Mouse (Mus musculus) midbrain, embryonic 11.5 days (tissue): Measurements from ENCODE around the gene Xpo5. TPM values are rescaled to one million over a fixed set of nuclear protein-coding genes. Genes with fewer than 3 reads are reported as not detected.

ENCODE experiments used
- ATAC-seq: fragments of 200-750 bp; cut with Nextera tagmentation; 2 replicates; pipeline ENCODE4 v1.8.0; 2017; ENCODE audit warnings: moderate TSS enrichment, moderate library complexity; ENCODE audit not compliant: low FRiP score
- DNase-seq: peaks from one replicate; pipeline ENCODE4 v3.0.0; 2015; ENCODE audit warnings: low spot score; ENCODE audit errors: missing footprints
- H3K27ac ChIP-seq: fragments of 300-500 bp; sonication (generic); 2 replicates; pipeline ENCODE4 v1.5.1; 2014; ENCODE audit warnings: low read depth, low read length
- H3K27me3 ChIP-seq: fragments of 300-500 bp; sonication (generic); 2 replicates; pipeline ENCODE4 v1.6.1; 2014; ENCODE audit warnings: mild to moderate bottlenecking, low read length, moderate library complexity, mixed read lengths; ENCODE audit not compliant: control insufficient read depth, insufficient read depth
- H3K36me3 ChIP-seq: fragments of 300-500 bp; sonication (generic); 2 replicates; pipeline ENCODE4 v1.6.1; 2014; ENCODE audit warnings: mild to moderate bottlenecking, low read length, moderate library complexity, mixed read lengths; ENCODE audit not compliant: control insufficient read depth, insufficient read depth
- H3K4me1 ChIP-seq: fragments of 300-500 bp; sonication (generic); 2 replicates; pipeline ENCODE4 v1.6.1; 2014; ENCODE audit warnings: low read length; ENCODE audit not compliant: control insufficient read depth, insufficient read depth
- H3K4me2 ChIP-seq: fragments of 300-500 bp; sonication (generic); 2 replicates; pipeline ENCODE4 v1.6.1; 2014; ENCODE audit warnings: mild to moderate bottlenecking, moderate library complexity
- H3K4me3 ChIP-seq: fragments of 300-500 bp; sonication (generic); 2 replicates; pipeline ENCODE4 v1.5.1; 2014; ENCODE audit warnings: low read depth, low read length
- H3K9ac ChIP-seq: fragments of 300-500 bp; sonication (generic); 2 replicates; pipeline ENCODE4 v1.6.1; 2014; ENCODE audit warnings: low read length
- H3K9me3 ChIP-seq: fragments of 300-500 bp; sonication (generic); 2 replicates; pipeline ENCODE4 v1.6.1; 2016; ENCODE audit warnings: low read length; ENCODE audit not compliant: control insufficient read depth
- WGBS: fragments of 180-500 bp; shearing (Covaris S2); extraction: QIAGEN DNeasy Blood & Tissue Kit; methylation state at CpG from one replicate; pipeline ENCODE4 v1.1.7; 2014; 5-methylcytosine and 5-hydroxymethylcytosine counted together
- polyA plus RNA-seq: library from polyadenylated mRNA; unstranded; fragments of >200 nt; fragmentation: Nextera tagmentation; extraction: Ambion mirVana; gene quantifications from 2 replicates; pipeline ENCODE4 v1.2.1, GENCODE M21; 2014

The Xpo5 gene
- polyA plus RNA-seq, 1 experiment from 2014 or later, result 73.3 TPM

GRCm38 (mm10) chr17:46161179-46161578, 41.4 kb upstream of the Xpo5 start:
- H3K4me2 ChIP-seq, result peak overlapping the region; percentile 49
- WGBS, result 0% methylated on average over 19 of the region's 19 CpGs
- peaks cover 15% of the 10 kb centered on the region for H3K4me1 ChIP-seq
- DNase-seq, result peak; percentile 91
- H3K4me3 ChIP-seq, result peak overlapping the region; percentile 64
- H3K9ac ChIP-seq, result peak overlapping the region; percentile 76
- peaks cover 7% of the 10 kb centered on the region; the same call in 1 of the 2 replicates for H3K36me3 ChIP-seq
- ATAC-seq, result peak; percentile 56
- H3K27ac ChIP-seq, result no peak overlapping the region; the same call in 1 of the 2 replicates
- H3K9me3 ChIP-seq, result no peaks in the 10 kb centered on the region
- H3K27me3 ChIP-seq, result no peaks in the 10 kb centered on the region

- Histone ChIP-seq H3K4me1 (peaks cover 15% of the 10 kb centered on the region), H3K36me3 (peaks cover 11% of the 10 kb centered on the region; the same call in 1 of the 2 replicates), H3K4me2 (peak overlapping the region; percentile 49), H3K27me3 (no peaks in the 10 kb centered on the region), H3K27ac (no peak overlapping the region), H3K4me3 (peak overlapping the region; percentile 64), H3K9ac (peak overlapping the region; percentile 76), H3K9me3 (no peaks in the 10 kb centered on the region)
- whole genome bisulfite sequencing, result 50% methylated on average over 9 of the region's 9 CpGs
- ATAC-seq (no peak), DNase-seq (no peak)
Observed at GRCm38 (mm10) chr17:46161710-46162109, 40.9 kb upstream of the Xpo5 start.

- Histone ChIP-seq H3K27me3 (no peaks in the 10 kb centered on the region), H3K4me3 (no peak overlapping the region), H3K9ac (no peak overlapping the region), H3K36me3 (peaks cover 11% of the 10 kb centered on the region; the same call in 1 of the 2 replicates), H3K4me1 (peaks cover 15% of the 10 kb centered on the region), H3K9me3 (no peaks in the 10 kb centered on the region), H3K27ac (no peak overlapping the region), H3K4me2 (no peak overlapping the region)
- WGBS, result 94% methylated on average over 7 of the region's 7 CpGs
- ATAC-seq (no peak), DNase-seq (no peak)
Observed at GRCm38 (mm10) chr17:46162551-46162950, 40.0 kb upstream of the Xpo5 start.

DNA sequence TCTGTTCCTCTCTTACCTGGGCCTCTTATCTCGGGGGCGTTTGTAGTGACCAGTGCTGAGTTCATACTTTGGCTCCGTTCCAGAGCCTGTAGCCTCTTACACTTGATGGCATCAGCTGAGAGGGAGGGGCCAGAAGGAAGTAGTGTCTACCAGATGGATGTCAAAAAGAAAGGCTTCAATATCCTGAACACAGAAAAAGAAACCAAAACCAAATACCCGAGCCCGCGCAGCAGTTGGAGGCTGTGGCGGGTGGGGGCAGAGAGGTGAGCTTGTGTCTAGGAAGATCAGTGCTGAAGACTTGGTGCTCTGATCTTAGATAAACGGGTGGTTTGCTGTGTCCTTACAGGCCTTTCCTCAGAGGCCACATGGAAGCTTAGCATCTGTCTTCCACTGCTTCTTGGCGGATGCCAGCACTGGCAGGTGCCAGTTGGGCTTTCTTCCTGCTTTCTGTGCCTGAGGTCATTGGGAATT, 39.6 kb upstream of the Xpo5 start:
- H3K27ac ChIP-seq, result no peak overlapping the region
- DNase-seq (no peak), ATAC-seq (no peak)
- H3K4me2 ChIP-seq, result no peak overlapping the region
- H3K4me1 ChIP-seq, result peaks cover 15% of the 10 kb centered on the region
- H3K36me3 ChIP-seq, result peaks cover 12% of the 10 kb centered on the region; the same call in 1 of the 2 replicates
- WGBS, result 91% methylated on average over 9 of the region's 9 CpGs
- H3K27me3 ChIP-seq, result no peaks in the 10 kb centered on the region
- H3K4me3 ChIP-seq, result no peak overlapping the region
- H3K9ac ChIP-seq, result no peak overlapping the region
- no peaks in the 10 kb centered on the region for H3K9me3 ChIP-seq

GRCm38 (mm10) chr17:46164301-46164700, 38.3 kb upstream of the Xpo5 start:
- Histone ChIP-seq H3K9me3 (no peaks in the 10 kb centered on the region), H3K36me3 (peaks cover 20% of the 10 kb centered on the region; the same call in 1 of the 2 replicates), H3K27me3 (no peaks in the 10 kb centered on the region), H3K4me3 (no peak overlapping the region), H3K4me2 (no peak overlapping the region), H3K27ac (no peak overlapping the region), H3K4me1 (peaks cover 15% of the 10 kb centered on the region), H3K9ac (no peak overlapping the region)
- WGBS, result 94% methylated on average over 8 of the region's 8 CpGs
- no peak for DNase-seq
- ATAC-seq, result no peak

DNA sequence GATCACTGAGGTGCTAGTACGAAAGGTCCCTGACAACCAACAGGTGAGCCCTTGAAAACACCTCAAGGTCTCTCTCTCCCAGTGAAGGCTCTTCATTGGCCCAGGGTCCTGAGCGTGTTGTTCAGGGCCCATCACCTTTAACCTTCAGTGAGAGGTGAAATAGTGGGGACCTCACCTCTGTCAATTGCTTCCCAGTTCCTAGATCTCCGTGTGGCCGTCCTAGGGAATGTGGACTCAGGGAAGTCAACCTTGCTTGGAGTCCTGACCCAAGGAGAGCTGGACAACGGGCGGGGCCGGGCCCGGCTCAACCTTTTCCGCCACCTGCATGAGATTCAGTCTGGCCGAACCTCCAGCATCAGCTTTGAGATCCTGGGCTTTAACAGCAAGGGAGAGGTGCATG, 37.8 kb upstream of the Xpo5 start:
- 90% methylated on average over 10 of the region's 10 CpGs for WGBS
- Histone ChIP-seq H3K4me2 (no peak overlapping the region), H3K9me3 (no peaks in the 10 kb centered on the region), H3K36me3 (peaks cover 23% of the 10 kb centered on the region; the same call in 1 of the 2 replicates), H3K4me3 (no peak overlapping the region), H3K27me3 (no peaks in the 10 kb centered on the region), H3K4me1 (peaks cover 12% of the 10 kb centered on the region), H3K9ac (no peak overlapping the region), H3K27ac (no peak overlapping the region)
- no peak for ATAC-seq
- DNase-seq, result no peak

DNA sequence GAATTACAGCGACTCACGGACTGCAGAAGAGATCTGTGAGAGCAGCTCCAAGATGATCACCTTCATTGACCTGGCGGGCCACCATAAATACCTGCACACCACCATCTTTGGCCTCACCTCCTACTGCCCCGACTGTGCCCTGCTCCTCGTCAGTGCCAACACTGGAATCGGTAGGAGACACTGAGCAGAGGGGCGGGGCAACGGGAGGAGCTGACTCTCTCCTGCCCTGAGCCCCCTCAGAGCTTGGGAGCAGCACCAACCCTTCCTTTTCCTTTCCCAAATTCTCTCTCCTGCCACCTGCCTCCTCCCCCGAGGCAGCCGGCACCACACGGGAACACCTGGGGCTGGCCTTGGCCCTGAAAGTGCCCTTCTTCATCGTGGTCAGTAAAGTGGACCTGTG, 37.1 kb upstream of the Xpo5 start:
- no peak for ATAC-seq
- Histone ChIP-seq H3K36me3 (peaks cover 24% of the 10 kb centered on the region; the same call in 1 of the 2 replicates), H3K4me3 (no peak overlapping the region), H3K9ac (no peak overlapping the region), H3K4me1 (peaks cover 10% of the 10 kb centered on the region), H3K27me3 (no peaks in the 10 kb centered on the region), H3K4me2 (no peak overlapping the region), H3K9me3 (no peaks in the 10 kb centered on the region), H3K27ac (no peak overlapping the region)
- DNase-seq, result no peak
- WGBS, result 90% methylated on average over 12 of the region's 12 CpGs

DNA sequence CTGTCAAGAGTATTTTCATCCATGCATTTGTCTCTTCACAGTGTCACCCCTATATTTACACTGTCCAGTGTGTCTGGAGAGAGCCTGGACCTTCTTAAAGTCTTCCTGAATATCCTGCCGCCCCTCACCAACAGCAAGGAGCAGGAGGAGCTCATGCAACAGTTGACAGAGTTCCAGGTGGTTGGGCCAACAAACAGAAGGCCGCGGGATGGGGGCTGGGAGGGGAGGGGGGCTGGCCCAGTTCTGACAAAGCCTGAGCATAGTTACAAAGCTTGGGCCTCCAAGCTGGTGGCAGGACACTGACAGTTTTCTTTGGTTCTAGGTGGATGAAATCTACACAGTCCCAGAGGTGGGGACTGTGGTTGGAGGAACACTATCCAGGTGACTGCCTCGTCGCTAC, 36.3 kb upstream of the Xpo5 start:
- H3K4me1 ChIP-seq, result peaks cover 10% of the 10 kb centered on the region
- peaks cover 24% of the 10 kb centered on the region; the same call in 1 of the 2 replicates for H3K36me3 ChIP-seq
- ATAC-seq, result no peak

DNA sequence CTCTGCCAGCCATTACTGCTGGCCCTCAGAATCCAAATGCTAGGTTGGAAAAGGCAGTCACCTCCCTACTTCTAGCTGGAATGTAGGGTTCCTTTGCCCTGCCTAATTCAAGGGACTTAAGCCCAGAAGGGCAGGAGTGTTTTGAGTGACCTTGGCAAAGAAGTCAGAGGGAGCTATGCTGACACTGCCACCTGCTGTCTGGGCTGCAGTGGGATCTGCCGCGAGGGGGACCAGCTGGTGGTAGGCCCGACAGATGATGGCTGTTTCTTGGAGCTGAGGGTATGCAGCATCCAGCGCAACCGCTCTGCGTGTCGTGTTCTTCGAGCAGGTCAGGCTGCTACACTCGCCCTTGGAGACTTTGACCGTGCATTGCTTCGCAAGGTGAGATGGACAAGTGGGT, 35.6 kb upstream of the Xpo5 start:
- DNase-seq, result no peak
- no peak for ATAC-seq
- Histone ChIP-seq H3K4me1 (peaks cover 3% of the 10 kb centered on the region), H3K36me3 (peaks cover 24% of the 10 kb centered on the region; the same call in 1 of the 2 replicates), H3K9me3 (no peaks in the 10 kb centered on the region), H3K9ac (no peak overlapping the region), H3K27ac (no peak overlapping the region), H3K4me3 (no peak overlapping the region), H3K4me2 (no peak overlapping the region), H3K27me3 (no peaks in the 10 kb centered on the region)
- 87% methylated on average over 11 of the region's 11 CpGs for WGBS

More for the DNA sequence above, 36.3 kb upstream of the Xpo5 start:
- DNase-seq, result no peak
- no peak overlapping the region for H3K4me3 ChIP-seq
- no peak overlapping the region for H3K4me2 ChIP-seq
- no peak overlapping the region for H3K27ac ChIP-seq
- H3K27me3 ChIP-seq, result no peaks in the 10 kb centered on the region
- H3K9ac ChIP-seq, result no peak overlapping the region
- 90% methylated on average over 5 of the region's 5 CpGs for WGBS
- H3K9me3 ChIP-seq, result no peaks in the 10 kb centered on the region
